9 mouse cellular contexts compared by ENCODE assay signal in genomic region chr4:133184031-133184897, GRCm38 (mm10). TPM values are rescaled to one million over a fixed set of nuclear protein-coding genes. Genes with fewer than 3 reads are reported as not detected.
DNase-seq lines count a peak whose midpoint lies in the region; ATAC-seq and TF ChIP-seq lines count a peak whose summit lies in the region.
"Had no signal": no experiment of that assay in that cellular context is flagged by ENCODE, and none has a peak within 500 bp of the region (broad histone marks: within the 10 kb centered on the region; RNA-seq: fewer than 3 reads in every experiment).

No protein-coding gene starts in this region.

- 53% methylated on average over 14 of the region's 14 CpGs for WGBS in kidney, adult 2 months
- 19% methylated on average over 14 of the region's 14 CpGs for WGBS in limb, embryonic 14.5 days

- H3K9ac ChIP-seq in limb, embryonic 14.5 days (ENCODE audit: low read depth, low read length, severe bottlenecking) = no peak overlapping the region

- H3K36me3 ChIP-seq in kidney, adult 2 months (ENCODE audit: control insufficient read depth, insufficient read depth, low read length) = peaks cover 2% of the 10 kb centered on the region; the same call in 1 of the 2 replicates
- H3K36me3 ChIP-seq in limb, embryonic 14.5 days (ENCODE audit: control insufficient read depth, insufficient read depth, low read length) = peaks cover 41% of the 10 kb centered on the region

- H3K9me3 ChIP-seq in limb, embryonic 14.5 days (ENCODE audit: control insufficient read depth, low read length) = no peaks in the 10 kb centered on the region

- no peak for TF ChIP-seq POLR2A in kidney, adult 2 months (IDR thresholded peaks at IDR 0.05; ENCODE audit: low read depth, low read length)
- no peak for TF ChIP-seq POLR2A in embryonic fibroblast, embryonic 13.5 days (IDR thresholded peaks at IDR 0.05; ENCODE audit: low read depth, low read length)
- TF ChIP-seq POLR2A in limb, embryonic 14.5 days (IDR thresholded peaks at IDR 0.05; ENCODE audit: borderline replicate concordance, extremely low read depth, insufficient read depth, insufficient read length) = no peak

- peaks cover 13% of the 10 kb centered on the region; the same call in 1 of the 2 replicates for H3K4me1 ChIP-seq in kidney, adult 2 months (ENCODE audit: control insufficient read depth, insufficient read depth, low read length)
- peaks cover 25% of the 10 kb centered on the region for H3K4me1 ChIP-seq in embryonic fibroblast, embryonic 13.5 days (ENCODE audit: control insufficient read depth, insufficient read depth, low read length)
- peaks cover 35% of the 10 kb centered on the region for H3K4me1 ChIP-seq in limb, embryonic 14.5 days (ENCODE audit: control insufficient read depth, insufficient read depth, low read length)

- H3K27me3 ChIP-seq in kidney, adult 2 months (replicated peaks; ENCODE audit: control insufficient read depth, insufficient read depth, low read length) = no peaks in the 10 kb centered on the region
- no peaks in the 10 kb centered on the region for H3K27me3 ChIP-seq in limb, embryonic 14.5 days (ENCODE audit: control insufficient read depth, insufficient read depth, low read length)

- H3K27ac ChIP-seq in kidney, adult 2 months (ENCODE audit: insufficient read depth, low read depth, low read length) = peak overlapping the region; percentile 85
- peak overlapping the region; percentile 87 for H3K27ac ChIP-seq in embryonic fibroblast, embryonic 13.5 days (ENCODE audit: insufficient read depth, low read length)
- peak overlapping the region; percentile 87 for H3K27ac ChIP-seq in limb, embryonic 14.5 days (replicated peaks; ENCODE audit: low read depth, low read length)

- peak overlapping the region; percentile 14; the same call in 1 of the 2 replicates for H3K4me2 ChIP-seq in limb, embryonic 14.5 days (replicated peaks; ENCODE audit: low read depth, low read length, severe bottlenecking)

- H3K4me3 ChIP-seq in kidney, adult 2 months (ENCODE audit: insufficient read depth, low read depth, low read length) = no peak overlapping the region
- H3K4me3 ChIP-seq in embryonic fibroblast, embryonic 13.5 days (ENCODE audit: insufficient read depth, low read length) = no peak overlapping the region
- no peak overlapping the region for H3K4me3 ChIP-seq in limb, embryonic 14.5 days (replicated peaks; ENCODE audit: low read length)

- ATAC-seq in limb, embryonic 14.5 days (ENCODE audit: low FRiP score, low read depth) = 0 out of 2 replicates have a peak, but pooled peaks have one; percentile 13
- ATAC-seq in granulocyte monocyte progenitor cell, adult 5-6 weeks (replicated peaks; ENCODE audit: poor library complexity, severe bottlenecking) = no peak

- DNase-seq in kidney, adult 2 months = peak; percentile 37
- no peak for DNase-seq in kidney, postnatal 25 days
- DNase-seq in ES-CJ7 (ENCODE audit: low read depth, low spot score) = peak; percentile 69
- no peak for DNase-seq in limb, embryonic 14.5 days (ENCODE audit: low spot score)
- DNase-seq in B cell, adult 2 months = no peak
- DNase-seq in spleen, adult 12 weeks (ENCODE audit: low spot score) = no peak

- TF ChIP-seq CTCF in kidney, adult 2 months (conservative IDR thresholded peaks at IDR 0.05; ENCODE audit: insufficient read depth, insufficient read length, low read depth, low read length) = no peak
- no peak for TF ChIP-seq CTCF in embryonic fibroblast, embryonic 13.5 days (IDR thresholded peaks at IDR 0.05; ENCODE audit: borderline replicate concordance, insufficient read depth, low read length)

RNA-seq across cellular contexts. Expression of gene Cd164l2, which starts 27.7 kb away (rescaled TPM):
- polyA plus RNA-seq in kidney, adult 2 months (2012; rRNA removed) = 15.3 and 17.7 TPM in 2 replicates
- not detected in 2 replicates for polyA plus RNA-seq in embryonic fibroblast, embryonic 13.5 days (2011; ENCODE audit: insufficient read length, low read depth, missing spikeins)
- polyA plus RNA-seq in limb, embryonic 14.5 days (2012; rRNA removed) = 3.2 and 3.4 TPM in 2 replicates
- 4.9 and 6.3 TPM in 2 replicates for polyA plus RNA-seq in limb, embryonic 14.5 days (2014; fragmentation: Nextera tagmentation; extraction: Ambion mirVana)
- not detected in 2 replicates for total RNA-seq in granulocyte monocyte progenitor cell, adult 5-6 weeks (2014; fragmentation: Nextera tagmentation)
- total RNA-seq in granulocyte monocyte progenitor cell, adult 5-6 weeks (2017) = not detected in 2 replicates

RNA-seq across cellular contexts. Expression of gene Gpr3, which starts 28.1 kb away (rescaled TPM):
- 0.39 and 0.53 TPM in 2 replicates for polyA plus RNA-seq in kidney, adult 2 months (2012; rRNA removed)
- 0.20 TPM in 1 of 2 replicates, not detected in the other for polyA plus RNA-seq in embryonic fibroblast, embryonic 13.5 days (2011; ENCODE audit: insufficient read length, low read depth, missing spikeins)
- 0.84 and 1.1 TPM in 2 replicates for polyA plus RNA-seq in limb, embryonic 14.5 days (2012; rRNA removed)
- 0.22 TPM in 1 of 2 replicates, not detected in the other for polyA plus RNA-seq in limb, embryonic 14.5 days (2014; fragmentation: Nextera tagmentation; extraction: Ambion mirVana)
- not detected in 2 replicates for total RNA-seq in granulocyte monocyte progenitor cell, adult 5-6 weeks (2014; fragmentation: Nextera tagmentation)
- 0.36 TPM in 1 of 2 replicates, not detected in the other for total RNA-seq in granulocyte monocyte progenitor cell, adult 5-6 weeks (2017)
- total RNA-seq: gastrocnemius, adult 8-10 months had no signal

RNA-seq across cellular contexts. Expression of gene Wasf2, which starts 54.0 kb away (rescaled TPM):
- polyA plus RNA-seq in kidney, adult 2 months (2012; rRNA removed) = 37.0 and 45.7 TPM in 2 replicates
- 101 and 107 TPM in 2 replicates for polyA plus RNA-seq in embryonic fibroblast, embryonic 13.5 days (2011; ENCODE audit: insufficient read length, low read depth, missing spikeins)
- 62.0 and 70.9 TPM in 2 replicates for polyA plus RNA-seq in limb, embryonic 14.5 days (2012; rRNA removed)
- polyA plus RNA-seq in limb, embryonic 14.5 days (2014; fragmentation: Nextera tagmentation; extraction: Ambion mirVana) = 92.2 and 96.6 TPM in 2 replicates
- 109 and 147 TPM in 2 replicates for total RNA-seq in granulocyte monocyte progenitor cell, adult 5-6 weeks (2014; fragmentation: Nextera tagmentation)
- total RNA-seq in granulocyte monocyte progenitor cell, adult 5-6 weeks (2017) = 34.1 and 37.3 TPM in 2 replicates

RNA-seq across cellular contexts. Expression of gene Map3k6, which starts 56.4 kb away (rescaled TPM):
- 3.8 and 4.3 TPM in 2 replicates for polyA plus RNA-seq in kidney, adult 2 months (2012; rRNA removed)
- polyA plus RNA-seq in embryonic fibroblast, embryonic 13.5 days (2011; ENCODE audit: insufficient read length, low read depth, missing spikeins) = 4.5 and 7.3 TPM in 2 replicates
- polyA plus RNA-seq in limb, embryonic 14.5 days (2012; rRNA removed) = 6.7 and 7.5 TPM in 2 replicates
- 9.4 and 10.4 TPM in 2 replicates for polyA plus RNA-seq in limb, embryonic 14.5 days (2014; fragmentation: Nextera tagmentation; extraction: Ambion mirVana)
- 0.19 and 2.0 TPM in 2 replicates for total RNA-seq in granulocyte monocyte progenitor cell, adult 5-6 weeks (2014; fragmentation: Nextera tagmentation)
- 3.7 and 4.1 TPM in 2 replicates for total RNA-seq in granulocyte monocyte progenitor cell, adult 5-6 weeks (2017)

Comparison
In these comparisons a context has a peak if more than half of its experiments do, and no peak if none do; other contexts are left out.
1. DNase-seq: peak in kidney, adult 2 months (single experiment) and ES-CJ7 (single experiment); none in kidney, postnatal 25 days (0 of 2), limb, embryonic 14.5 days (single experiment), B cell, adult 2 months (0 of 2) and spleen, adult 12 weeks (single experiment).
2. Peak in every context shown above with its lines, with median percentiles within 50 percentile points of each other: H3K27ac ChIP-seq.